Mouse (Mus musculus): ENCODE results near the gene Doc2a. TPM values are rescaled to one million over a fixed set of nuclear protein-coding genes. Genes with fewer than 3 reads are reported as not detected.

Gene Doc2a
- total and polyA plus RNA-seq, 2 experiments from 2014 or later = 31.5 to 148 TPM

DNA sequence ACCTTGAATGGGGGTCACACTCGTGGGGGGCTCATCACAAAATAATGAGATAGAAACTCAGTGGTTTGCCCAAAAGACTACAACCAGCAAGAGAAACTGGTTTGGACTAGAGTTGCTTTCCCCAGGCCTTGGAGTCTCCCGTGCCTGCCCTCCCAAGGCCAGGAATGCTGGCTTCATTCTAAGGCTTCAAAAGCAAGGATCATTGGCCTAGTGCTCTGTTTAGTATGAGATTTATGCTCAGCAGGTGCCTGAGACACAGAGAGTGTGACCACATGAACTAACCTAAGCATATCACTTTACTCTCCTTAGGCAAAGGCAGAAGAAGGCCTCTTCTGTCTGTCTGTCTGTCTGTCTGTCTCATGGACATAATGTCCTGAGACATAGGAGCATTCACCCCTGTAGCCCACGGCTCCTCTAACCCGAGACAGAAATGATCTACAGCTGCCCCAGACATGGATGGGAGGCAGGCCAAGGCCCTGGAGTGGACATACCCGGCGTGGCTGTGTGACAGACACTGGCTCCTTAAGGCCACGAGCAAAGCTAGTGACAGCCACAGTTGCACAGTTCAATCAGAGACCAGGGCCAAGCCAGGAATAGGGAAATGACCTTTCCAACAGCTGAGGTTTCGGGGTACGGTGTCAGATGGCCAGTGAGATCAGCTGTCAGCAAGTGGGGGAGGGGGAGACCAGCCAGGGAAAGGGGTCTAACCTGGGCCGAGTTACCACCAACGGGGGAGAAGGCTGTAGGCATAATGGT, 44.9 kb upstream of the Doc2a start:
- TF ChIP-seq CTCF (IDR thresholded peaks at IDR 0.05; ENCODE audit: low read depth) = no peak
- 89% methylated on average over 11 of the region's 11 CpGs for WGBS

DNA sequence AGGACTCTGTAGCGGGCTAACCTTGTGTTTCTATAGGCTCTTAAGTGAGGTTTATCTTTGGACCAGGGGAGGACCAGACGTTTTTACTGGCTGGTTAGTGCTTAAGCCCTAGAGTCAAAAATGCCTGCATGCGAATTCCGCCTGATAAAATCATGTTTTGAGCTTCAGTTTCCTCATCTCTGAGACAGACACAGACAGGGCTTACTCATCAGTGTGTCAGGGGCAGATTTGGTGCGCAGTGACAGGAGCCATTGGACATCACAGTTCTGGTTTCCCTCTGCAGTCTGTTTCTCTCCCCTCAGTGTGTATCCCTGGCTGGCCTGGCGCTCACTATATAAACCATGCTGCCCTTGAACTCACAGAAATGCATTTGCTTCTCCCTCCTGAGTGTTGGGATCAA, 44.0 kb upstream of the Doc2a start:
- no peak for ATAC-seq
- Histone ChIP-seq H3K4me2 (ENCODE audit: low read depth) (no peak overlapping the region), H3K4me3 (ENCODE audit: low read depth, low read length) (no peak overlapping the region), H3K36me3 (ENCODE audit: insufficient read depth) (peaks cover 8% of the 10 kb centered on the region; the same call in 1 of the 2 replicates), H3K4me1 (ENCODE audit: insufficient read depth) (peaks cover 3% of the 10 kb centered on the region), H3K27ac (ENCODE audit: low read depth, low read length) (no peak overlapping the region), H3K27me3 (ENCODE audit: insufficient read depth, low read length) (no peaks in the 10 kb centered on the region), H3K9ac (no peak overlapping the region), H3K9me3 (ENCODE audit: low read length) (no peaks in the 10 kb centered on the region)
- no peak for TF ChIP-seq CTCF (IDR thresholded peaks at IDR 0.05; ENCODE audit: low read depth)
- DNase-seq = no peak
- 94% methylated on average over 6 of the region's 6 CpGs for WGBS

More for the DNA sequence above, 44.9 kb upstream of the Doc2a start:
- Histone ChIP-seq H3K4me1 (ENCODE audit: insufficient read depth) (peaks cover 7% of the 10 kb centered on the region), H3K4me2 (ENCODE audit: low read depth) (no peak overlapping the region), H3K4me3 (ENCODE audit: low read depth, low read length) (no peak overlapping the region), H3K9me3 (ENCODE audit: low read length) (no peaks in the 10 kb centered on the region), H3K27me3 (ENCODE audit: insufficient read depth, low read length) (no peaks in the 10 kb centered on the region), H3K36me3 (ENCODE audit: insufficient read depth) (peaks cover 8% of the 10 kb centered on the region; the same call in 1 of the 2 replicates), H3K27ac (ENCODE audit: low read depth, low read length) (no peak overlapping the region), H3K9ac (no peak overlapping the region)
- DNase-seq (no peak), ATAC-seq (no peak)

GRCm38 (mm10) chr7:126803751-126804150, 43.5 kb upstream of the Doc2a start:
- no peak for TF ChIP-seq CTCF (IDR thresholded peaks at IDR 0.05; ENCODE audit: low read depth)
- Histone ChIP-seq H3K4me3 (ENCODE audit: low read depth, low read length) (no peak overlapping the region), H3K36me3 (ENCODE audit: insufficient read depth) (peaks cover 8% of the 10 kb centered on the region; the same call in 1 of the 2 replicates), H3K27me3 (ENCODE audit: insufficient read depth, low read length) (no peaks in the 10 kb centered on the region), H3K4me2 (ENCODE audit: low read depth) (no peak overlapping the region), H3K27ac (ENCODE audit: low read depth, low read length) (no peak overlapping the region), H3K9ac (no peak overlapping the region), H3K9me3 (ENCODE audit: low read length) (no peaks in the 10 kb centered on the region), H3K4me1 (ENCODE audit: insufficient read depth) (peaks cover 3% of the 10 kb centered on the region)
- ATAC-seq (no peak), DNase-seq (no peak)

DNA sequence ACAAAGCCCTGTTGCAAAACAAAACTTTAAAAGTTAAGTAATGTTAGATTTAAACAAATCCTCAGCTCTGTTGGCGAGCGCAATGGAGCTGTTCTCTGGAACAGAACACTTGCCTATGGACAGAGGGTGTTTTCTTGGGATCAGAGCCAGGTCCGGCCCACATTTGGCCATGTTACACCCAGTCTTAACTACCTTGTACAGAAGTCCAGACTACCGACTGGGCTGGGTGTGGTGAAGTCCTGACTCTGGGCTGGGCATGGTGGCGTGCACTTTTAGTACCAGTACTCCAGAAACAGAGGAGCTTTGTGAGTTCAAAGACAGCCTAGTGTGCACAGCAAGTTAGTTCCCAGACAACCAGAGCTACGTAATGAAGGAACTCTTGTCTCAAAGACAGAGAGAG, 40.3 kb upstream of the Doc2a start:
- no peak for ATAC-seq
- no peak for DNase-seq
- Histone ChIP-seq H3K4me2 (ENCODE audit: low read depth) (no peak overlapping the region), H3K9me3 (ENCODE audit: low read length) (no peaks in the 10 kb centered on the region), H3K9ac (no peak overlapping the region), H3K4me1 (ENCODE audit: insufficient read depth) (no peaks in the 10 kb centered on the region), H3K27ac (ENCODE audit: low read depth, low read length) (no peak overlapping the region), H3K4me3 (ENCODE audit: low read depth, low read length) (no peak overlapping the region), H3K36me3 (ENCODE audit: insufficient read depth) (peaks cover 8% of the 10 kb centered on the region; the same call in 1 of the 2 replicates), H3K27me3 (ENCODE audit: insufficient read depth, low read length) (no peaks in the 10 kb centered on the region)
- TF ChIP-seq CTCF (IDR thresholded peaks at IDR 0.05; ENCODE audit: low read depth) = no peak
- WGBS = 70% methylated on average over 6 of the region's 6 CpGs

DNA sequence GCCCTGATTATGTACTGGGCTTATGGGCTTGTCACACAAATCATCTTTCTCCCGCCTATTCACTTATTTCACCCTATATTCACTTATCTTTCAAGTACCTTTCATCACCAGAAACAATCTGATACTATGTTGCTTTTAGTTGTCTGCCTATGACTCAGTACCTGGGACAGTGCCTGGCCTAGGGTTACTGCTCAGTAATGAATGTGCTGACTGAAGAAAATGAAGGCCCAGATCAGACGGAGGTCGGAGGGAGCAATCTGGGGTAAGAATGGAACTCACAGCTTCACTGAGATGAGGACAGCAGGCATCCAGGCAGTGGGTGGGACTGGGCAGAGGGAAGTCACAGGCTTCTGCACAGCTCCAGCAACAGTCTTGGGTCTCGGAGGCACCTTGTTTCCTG, 39.8 kb upstream of the Doc2a start:
- H3K36me3 ChIP-seq (ENCODE audit: insufficient read depth) = peaks cover 8% of the 10 kb centered on the region; the same call in 1 of the 2 replicates
- no peaks in the 10 kb centered on the region for H3K9me3 ChIP-seq (ENCODE audit: low read length)
- no peak overlapping the region for H3K27ac ChIP-seq (ENCODE audit: low read depth, low read length)
- no peak for DNase-seq
- H3K4me2 ChIP-seq (ENCODE audit: low read depth) = peak overlapping the region; percentile 59
- H3K9ac ChIP-seq = no peak overlapping the region
- no peak for ATAC-seq
- no peak overlapping the region for H3K4me3 ChIP-seq (ENCODE audit: low read depth, low read length)
- no peak for TF ChIP-seq CTCF (IDR thresholded peaks at IDR 0.05; ENCODE audit: low read depth)
- H3K4me1 ChIP-seq (ENCODE audit: insufficient read depth) = no peaks in the 10 kb centered on the region
- no peaks in the 10 kb centered on the region for H3K27me3 ChIP-seq (ENCODE audit: insufficient read depth, low read length)
- 69% methylated on average over 4 of the region's 4 CpGs for WGBS

GRCm38 (mm10) chr7:126808703-126809455, 38.3 kb upstream of the Doc2a start:
- Histone ChIP-seq H3K27ac (ENCODE audit: low read depth, low read length) (peak overlapping the region; percentile 64), H3K36me3 (ENCODE audit: insufficient read depth) (peaks cover 8% of the 10 kb centered on the region; the same call in 1 of the 2 replicates), H3K27me3 (ENCODE audit: insufficient read depth, low read length) (no peaks in the 10 kb centered on the region), H3K4me3 (ENCODE audit: low read depth, low read length) (peak overlapping the region; percentile 59), H3K4me2 (ENCODE audit: low read depth) (peak overlapping the region; percentile 59), H3K4me1 (ENCODE audit: insufficient read depth) (no peaks in the 10 kb centered on the region), H3K9ac (peak overlapping the region; percentile 70), H3K9me3 (ENCODE audit: low read length) (no peaks in the 10 kb centered on the region)
- TF ChIP-seq CTCF (IDR thresholded peaks at IDR 0.05; ENCODE audit: low read depth) = peak; percentile 14; the same call in 1 of the 2 replicates
- DNase-seq (peak; percentile 91), ATAC-seq (peak; percentile 98)
- WGBS = under 1% methylated on average over 43 of the region's 43 CpGs

Data from forebrain, postnatal 0 days (tissue).